Mouse (Mus musculus) heart, embryonic 15.5 days (tissue): ENCODE data around the gene Kcnab1. TPM values are rescaled to one million over a fixed set of nuclear protein-coding genes. Genes with fewer than 3 reads are reported as not detected.

Source experiments
- ATAC-seq: fragments of 200-750 bp; cut with Nextera tagmentation; replicated peaks from 2 replicates; pipeline ENCODE4 v1.8.0; 2017; ENCODE audit warnings: low read depth, moderate TSS enrichment; ENCODE audit not compliant: insufficient number of reproducible peaks, insufficient read depth, low FRiP score
- H3K27ac ChIP-seq: fragments of 300-500 bp; sonication (generic); 2 replicates; pipeline ENCODE4 v1.5.1; 2015; ENCODE audit warnings: mild to moderate bottlenecking, inconsistent platforms
- H3K27me3 ChIP-seq: fragments of 300-500 bp; sonication (generic); 2 replicates; pipeline ENCODE4 v1.6.1; 2015; ENCODE audit warnings: inconsistent platforms
- H3K36me3 ChIP-seq: fragments of 300-500 bp; sonication (generic); 2 replicates; pipeline ENCODE4 v1.6.1; 2015; ENCODE audit warnings: mild to moderate bottlenecking, inconsistent platforms
- H3K4me1 ChIP-seq: fragments of 300-500 bp; sonication (generic); replicated peaks from 2 replicates; pipeline ENCODE4 v1.6.1; 2015; ENCODE audit warnings: inconsistent platforms
- H3K4me2 ChIP-seq: fragments of 300-500 bp; sonication (generic); 2 replicates; pipeline ENCODE4 v1.6.1; 2015; ENCODE audit warnings: inconsistent platforms, mild to moderate bottlenecking, moderate library complexity
- H3K4me3 ChIP-seq: fragments of 300-500 bp; sonication (generic); 2 replicates; pipeline ENCODE4 v1.5.1; 2015; ENCODE audit warnings: mild to moderate bottlenecking, inconsistent platforms
- H3K9ac ChIP-seq: fragments of 300-500 bp; sonication (generic); 2 replicates; pipeline ENCODE4 v1.6.1; 2015; ENCODE audit warnings: mild to moderate bottlenecking, inconsistent platforms
- H3K9me3 ChIP-seq: fragments of 300-500 bp; sonication (generic); replicated peaks from 2 replicates; pipeline ENCODE4 v1.6.1; 2016; ENCODE audit warnings: inconsistent platforms
- WGBS: fragments of 180-500 bp; shearing (Covaris S2); methylation state at CpG from one replicate; pipeline ENCODE4 v1.1.7; 2015; ENCODE audit warnings: mixed read lengths; 5-methylcytosine and 5-hydroxymethylcytosine counted together
- polyA plus RNA-seq: library from polyadenylated mRNA; unstranded; fragments of >200 nt; fragmentation: Nextera tagmentation; extraction: Ambion mirVana; gene quantifications from 2 replicates; pipeline ENCODE4 v1.2.1, GENCODE M21; 2015

Kcnab1 gene
- polyA plus RNA-seq, 1 experiment from 2014 or later = 2.3 TPM

DNA sequence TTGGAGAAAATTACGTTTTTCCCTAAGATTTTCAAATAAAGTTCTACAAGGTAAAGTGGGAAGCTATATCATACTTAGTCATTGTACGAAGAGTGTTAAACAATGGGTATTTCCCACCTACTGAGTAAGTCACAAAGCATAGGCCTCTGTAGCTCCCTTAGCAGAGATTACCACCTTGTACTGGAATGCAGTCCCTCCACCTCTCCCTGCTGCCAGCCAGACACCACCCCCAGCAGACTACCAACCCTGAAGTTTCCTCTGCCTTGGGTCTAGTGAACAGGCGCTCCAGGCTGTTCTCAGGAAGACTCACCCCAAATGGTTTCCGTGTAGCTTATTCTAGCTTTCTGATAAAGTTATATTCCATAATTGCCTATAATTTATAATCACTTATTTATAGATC lies 211.8 kb downstream of the Kcnab1 start:
- Histone ChIP-seq H3K9me3 (no peaks in the 10 kb centered on the region), H3K4me2 (no peak overlapping the region), H3K36me3 (no peaks in the 10 kb centered on the region), H3K9ac (no peak overlapping the region), H3K4me3 (no peak overlapping the region), H3K27ac (no peak overlapping the region), H3K27me3 (no peaks in the 10 kb centered on the region), H3K4me1 (no peaks in the 10 kb centered on the region)
- no peak for ATAC-seq
- WGBS = 76% methylated on average over 4 of the region's 4 CpGs

DNA sequence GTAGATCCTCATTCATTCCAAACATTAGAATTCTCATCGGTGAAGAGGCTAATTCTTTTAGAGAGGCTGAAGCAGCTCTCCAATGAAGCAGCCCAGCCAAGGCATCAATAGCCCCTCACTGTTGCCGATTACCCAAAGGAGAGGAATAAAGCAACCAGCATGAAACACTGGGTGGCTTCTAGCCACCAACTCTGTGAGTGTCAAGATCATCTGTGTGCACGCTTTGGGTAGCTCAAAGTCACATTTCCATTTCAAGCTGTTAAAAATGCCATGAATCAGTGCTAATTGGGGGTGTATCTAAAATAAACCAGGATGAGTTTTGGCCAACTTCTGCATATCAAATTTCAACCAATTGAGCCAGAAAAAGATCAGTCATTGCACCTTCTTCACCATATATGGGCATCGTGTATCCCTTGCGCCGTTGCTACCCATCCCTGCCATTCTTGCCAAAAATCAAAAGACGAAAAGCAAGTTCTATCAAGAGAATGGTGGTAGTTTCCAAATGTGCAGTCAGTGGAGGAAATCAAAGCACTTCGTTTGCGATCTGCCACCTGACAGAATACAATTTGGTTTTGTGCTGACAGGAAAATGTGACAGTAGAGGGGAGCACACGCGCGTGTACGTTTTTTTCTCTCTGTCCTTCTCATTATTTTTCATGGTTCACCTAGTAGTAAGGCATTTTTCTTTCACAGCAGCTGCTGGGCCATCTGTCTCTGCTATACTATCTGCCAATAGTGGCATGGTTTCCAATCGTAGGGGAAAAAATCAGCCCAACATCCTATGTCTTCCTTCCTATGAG lies 213.0 kb downstream of the Kcnab1 start:
- H3K9me3 ChIP-seq = no peaks in the 10 kb centered on the region
- no peak overlapping the region for H3K4me3 ChIP-seq
- no peaks in the 10 kb centered on the region for H3K27me3 ChIP-seq
- no peak overlapping the region for H3K4me2 ChIP-seq
- H3K9ac ChIP-seq = no peak overlapping the region
- no peaks in the 10 kb centered on the region for H3K4me1 ChIP-seq
- no peak overlapping the region for H3K27ac ChIP-seq
- no peaks in the 10 kb centered on the region for H3K36me3 ChIP-seq
- ATAC-seq = no peak
- 88% methylated on average over 14 of the region's 14 CpGs for WGBS

DNA sequence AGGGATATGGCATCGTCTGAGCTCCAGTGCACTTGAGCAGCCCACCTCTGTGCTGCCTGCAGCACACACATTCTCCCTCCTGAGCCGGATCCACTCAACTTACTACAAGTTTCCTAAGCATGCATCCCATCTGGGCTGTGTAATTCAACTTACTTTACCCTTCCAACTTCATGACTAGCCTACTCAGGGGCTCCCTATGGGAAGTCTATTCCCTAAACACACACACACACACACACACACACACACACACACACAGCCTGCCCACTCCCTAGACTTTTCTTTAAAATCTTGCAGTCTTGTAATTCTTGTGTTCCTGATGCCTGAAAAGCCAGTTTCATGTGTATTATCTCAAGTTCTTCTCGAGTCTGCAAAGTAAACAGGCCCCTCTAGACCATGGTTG lies 216.1 kb downstream of the Kcnab1 start:
- Histone ChIP-seq H3K9ac (no peak overlapping the region), H3K27me3 (no peaks in the 10 kb centered on the region), H3K4me1 (no peaks in the 10 kb centered on the region), H3K36me3 (no peaks in the 10 kb centered on the region), H3K4me2 (no peak overlapping the region), H3K27ac (no peak overlapping the region), H3K4me3 (no peak overlapping the region), H3K9me3 (no peaks in the 10 kb centered on the region)
- no peak for ATAC-seq
- 58% methylated on average over 3 of the region's 3 CpGs for WGBS

DNA sequence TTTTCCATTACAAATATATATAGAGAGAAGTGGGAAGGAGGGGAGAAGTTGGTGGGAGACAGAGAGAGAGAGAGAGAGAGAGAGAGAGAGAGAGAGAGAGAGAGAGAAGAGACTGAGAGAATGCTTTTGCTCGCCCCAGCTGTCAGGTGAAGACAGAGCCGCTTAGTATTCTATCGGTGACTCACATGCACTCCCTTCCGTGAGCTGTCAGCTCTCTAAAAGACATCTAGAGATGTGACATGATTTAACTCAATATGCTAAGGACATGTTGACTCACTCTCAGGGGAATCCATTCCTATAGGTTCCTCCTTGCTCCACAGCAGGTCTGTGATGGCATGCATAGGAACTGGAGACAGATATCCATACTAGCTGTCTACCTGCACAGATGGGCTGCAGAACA lies 219.6 kb downstream of the Kcnab1 start:
- Histone ChIP-seq H3K27ac (no peak overlapping the region), H3K9me3 (no peaks in the 10 kb centered on the region), H3K4me3 (no peak overlapping the region), H3K4me1 (no peaks in the 10 kb centered on the region), H3K4me2 (no peak overlapping the region), H3K27me3 (no peaks in the 10 kb centered on the region), H3K9ac (no peak overlapping the region), H3K36me3 (no peaks in the 10 kb centered on the region)
- 61% methylated on average over 4 of the region's 4 CpGs for WGBS
- no peak for ATAC-seq

DNA sequence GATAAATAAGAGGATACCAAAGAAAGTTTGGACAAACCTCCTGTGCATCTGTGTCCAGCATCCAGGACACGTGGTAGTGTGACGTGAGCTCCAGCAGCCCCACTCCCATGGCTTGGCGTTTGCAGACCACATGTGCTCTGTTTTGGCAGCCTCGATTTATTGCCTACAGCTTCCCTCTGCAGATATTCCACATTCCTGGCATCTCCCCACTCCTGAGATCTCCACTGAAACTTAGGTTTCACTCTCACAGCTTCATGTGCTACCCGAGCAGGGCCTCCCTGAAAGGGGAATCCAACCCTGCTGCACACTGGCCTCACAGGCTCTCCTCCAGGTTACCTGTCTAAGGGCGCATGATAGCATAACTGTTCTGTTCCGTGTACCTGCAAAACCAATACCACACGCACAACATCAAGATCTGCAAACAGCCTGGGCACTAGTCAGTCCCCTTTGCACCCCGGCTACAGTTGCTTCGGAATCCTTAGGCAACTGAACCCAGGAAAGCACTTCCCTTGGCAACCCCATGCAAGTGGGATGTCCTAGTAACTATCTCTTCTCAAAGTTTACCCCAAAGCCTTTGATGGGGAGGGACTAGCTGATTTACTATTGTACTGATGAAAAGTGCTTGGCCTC lies 228.8 kb downstream of the Kcnab1 start:
- H3K9ac ChIP-seq = no peak overlapping the region
- H3K9me3 ChIP-seq = no peaks in the 10 kb centered on the region
- no peaks in the 10 kb centered on the region for H3K36me3 ChIP-seq
- H3K27me3 ChIP-seq = no peaks in the 10 kb centered on the region
- H3K27ac ChIP-seq = no peak overlapping the region
- H3K4me1 ChIP-seq = no peaks in the 10 kb centered on the region
- H3K4me3 ChIP-seq = no peak overlapping the region
- no peak overlapping the region for H3K4me2 ChIP-seq
- 74% methylated on average over 10 of the region's 10 CpGs for WGBS
- no peak for ATAC-seq

DNA sequence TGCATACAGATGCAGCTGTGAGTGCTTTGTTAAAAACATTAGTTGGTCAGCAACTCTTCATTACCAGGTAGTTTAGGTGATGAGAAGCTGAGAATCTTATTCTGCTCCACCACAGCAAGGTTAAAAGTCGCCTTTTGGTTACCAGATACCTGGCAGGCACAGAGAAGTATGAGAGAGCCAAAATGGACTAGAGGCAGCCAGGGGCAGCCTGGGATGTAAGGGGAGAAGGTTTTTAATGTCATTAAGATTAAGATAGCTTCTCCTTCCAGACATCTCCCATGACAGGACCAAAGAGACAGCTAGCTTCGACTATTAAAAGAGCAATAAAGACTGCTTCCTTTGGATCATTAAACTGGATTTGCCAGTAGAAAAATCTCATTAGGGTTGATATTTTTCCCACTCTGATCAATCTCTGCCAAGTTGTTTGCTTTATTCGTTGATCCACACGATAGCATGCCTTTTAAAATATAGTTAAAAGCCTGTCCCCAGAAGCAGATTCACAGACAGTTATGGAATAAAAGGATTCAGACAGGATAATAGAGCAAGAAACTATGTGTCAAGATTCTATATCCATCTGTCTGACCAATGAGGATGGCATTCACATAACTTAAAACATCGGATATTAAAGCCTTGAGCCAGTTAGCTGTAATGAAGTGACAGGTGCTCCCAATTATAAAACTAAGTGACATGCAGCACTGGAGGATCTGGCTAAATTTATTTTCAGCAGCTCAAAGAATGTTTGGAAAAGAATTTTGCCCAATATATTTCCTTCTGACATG lies 231.2 kb downstream of the Kcnab1 start:
- Histone ChIP-seq H3K4me1 (no peaks in the 10 kb centered on the region), H3K9ac (no peak overlapping the region), H3K27ac (no peak overlapping the region), H3K27me3 (no peaks in the 10 kb centered on the region), H3K36me3 (no peaks in the 10 kb centered on the region), H3K4me2 (no peak overlapping the region), H3K4me3 (no peak overlapping the region), H3K9me3 (no peaks in the 10 kb centered on the region)
- ATAC-seq = no peak
- 77% methylated on average over 5 of the region's 5 CpGs for WGBS

DNA sequence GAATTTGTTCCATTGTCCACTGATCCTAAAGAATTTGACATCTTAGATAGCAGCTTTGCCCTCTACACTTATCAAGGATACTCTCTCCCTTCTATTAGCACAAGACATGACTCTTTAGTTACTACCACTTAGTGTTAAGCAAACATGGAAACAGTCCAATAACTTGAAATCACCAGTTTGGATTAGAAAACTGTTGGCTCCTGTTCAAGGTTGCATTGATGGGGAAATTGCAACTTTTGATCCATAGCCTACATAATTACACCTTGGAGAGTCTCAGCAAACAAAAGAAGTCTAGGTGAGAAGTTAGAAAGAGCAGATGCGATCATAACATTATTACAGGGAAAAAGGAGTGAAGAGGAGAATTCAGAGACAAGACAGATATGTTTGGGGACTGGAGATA lies 237.0 kb downstream of the Kcnab1 start:
- Histone ChIP-seq H3K4me1 (no peaks in the 10 kb centered on the region), H3K27ac (no peak overlapping the region), H3K36me3 (no peaks in the 10 kb centered on the region), H3K27me3 (no peaks in the 10 kb centered on the region), H3K4me2 (no peak overlapping the region), H3K9ac (no peak overlapping the region), H3K9me3 (no peaks in the 10 kb centered on the region), H3K4me3 (no peak overlapping the region)
- no peak for ATAC-seq
- WGBS = 67% methylated on average over 1 of the region's 1 CpGs

DNA sequence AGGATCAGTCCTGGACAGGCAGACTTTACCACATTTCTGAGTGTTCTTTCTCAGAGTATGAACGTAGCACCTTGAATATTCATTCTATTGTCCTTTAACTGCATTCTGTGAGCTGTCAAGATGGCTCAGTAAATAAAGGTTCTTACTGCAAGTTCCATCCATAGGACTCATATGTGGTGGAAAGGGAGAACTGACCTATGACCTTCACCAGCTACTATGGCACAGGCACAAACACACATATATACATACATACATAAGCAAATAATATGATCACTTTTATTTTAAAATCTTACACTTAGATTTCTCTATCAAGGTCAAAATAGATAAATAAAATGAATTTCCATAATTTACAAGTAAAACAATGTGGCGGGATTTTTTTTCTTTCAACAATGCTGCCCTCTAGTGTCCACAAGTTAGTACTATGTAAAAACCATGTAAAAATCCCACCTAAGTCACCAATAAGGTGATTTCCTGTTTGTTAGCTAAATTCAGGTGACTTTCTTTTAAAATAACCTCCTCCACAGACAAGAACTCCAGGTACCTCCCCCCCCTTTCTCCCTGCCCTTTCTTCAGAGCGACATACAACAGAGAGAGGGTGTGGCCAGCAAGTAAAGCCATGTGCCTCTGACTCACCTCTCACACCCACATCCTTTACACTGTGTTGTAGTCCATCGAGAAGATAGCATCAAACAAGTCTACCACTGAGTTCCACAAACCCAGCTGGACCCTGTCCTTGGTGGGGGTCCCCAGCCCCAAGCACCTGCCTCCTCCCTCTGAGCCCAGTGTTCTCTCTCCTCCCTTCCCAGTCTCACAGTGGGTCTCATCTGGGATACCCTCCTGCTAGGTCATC lies 243.3 kb downstream of the Kcnab1 start:
- no peak overlapping the region for H3K27ac ChIP-seq
- no peak overlapping the region for H3K4me2 ChIP-seq
- H3K36me3 ChIP-seq = no peaks in the 10 kb centered on the region
- H3K9me3 ChIP-seq = no peaks in the 10 kb centered on the region
- 0 out of 2 replicates have a peak, but pooled peaks cover 3% of the 10 kb centered on the region for H3K4me1 ChIP-seq
- 47% methylated on average over 4 of the region's 4 CpGs for WGBS
- H3K9ac ChIP-seq = no peak overlapping the region
- ATAC-seq = 0 out of 2 replicates have a peak, but pooled peaks have one; percentile 35
- H3K27me3 ChIP-seq = no peaks in the 10 kb centered on the region
- H3K4me3 ChIP-seq = no peak overlapping the region

DNA sequence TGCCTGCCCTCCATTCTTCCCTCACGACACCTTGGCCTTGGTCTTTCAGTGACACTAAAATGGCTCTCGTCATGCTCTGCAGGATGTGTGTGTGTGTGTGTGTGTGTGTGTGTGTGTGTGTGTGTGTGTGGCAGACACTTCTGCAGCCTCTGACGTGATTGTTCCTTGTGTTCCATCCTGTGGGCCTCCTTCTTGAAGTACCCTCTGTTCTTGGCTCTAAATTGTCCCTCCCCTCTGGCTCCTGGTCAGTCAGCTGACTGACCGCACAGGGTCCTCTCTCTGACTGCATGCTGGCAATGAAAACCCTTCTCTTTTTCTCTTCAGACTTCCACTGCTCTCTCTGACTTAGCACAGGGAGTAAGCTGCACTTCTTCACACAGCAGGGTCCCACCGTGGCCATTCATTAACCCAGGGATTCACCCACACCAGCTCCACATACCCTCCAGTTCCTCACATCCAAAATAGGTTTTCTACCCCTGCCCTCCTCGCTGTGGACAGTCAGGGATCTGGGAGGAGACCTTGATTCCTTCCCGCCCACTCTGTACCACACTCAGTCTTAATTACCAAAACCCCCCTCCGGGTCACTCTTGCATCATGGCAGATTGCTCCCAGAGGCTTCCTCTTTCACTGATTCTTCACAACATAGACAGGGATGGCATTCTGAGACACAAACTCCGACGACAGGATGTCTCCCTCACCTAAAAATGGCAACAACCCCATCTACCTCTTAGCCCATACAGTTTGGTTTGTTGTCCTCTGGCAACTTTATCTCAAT lies 244.3 kb downstream of the Kcnab1 start:
- 62% methylated on average over 10 of the region's 10 CpGs for WGBS
- ATAC-seq = no peak

DNA sequence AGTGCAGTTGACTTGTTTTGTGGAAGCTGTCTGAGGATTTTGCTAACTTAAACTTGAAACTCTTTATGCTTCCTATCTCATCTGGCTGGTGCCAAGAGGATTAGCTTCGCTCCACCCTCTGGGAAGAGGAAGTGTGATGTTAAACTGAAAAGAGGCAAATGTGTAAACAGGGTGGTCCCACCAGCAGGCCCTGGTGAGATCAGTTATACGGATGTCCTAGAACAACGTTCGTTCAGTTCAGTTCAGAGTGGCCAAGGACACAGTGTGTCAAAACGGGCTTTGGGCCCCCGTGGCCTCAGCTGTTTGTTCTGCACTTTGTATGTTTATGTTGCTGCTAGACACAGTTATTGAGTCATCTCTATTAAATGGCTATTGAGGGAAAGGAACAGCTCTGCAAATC lies 246.3 kb downstream of the Kcnab1 start:
- H3K4me2 ChIP-seq = no peak overlapping the region
- H3K4me3 ChIP-seq = no peak overlapping the region
- ATAC-seq = no peak
- H3K9me3 ChIP-seq = no peaks in the 10 kb centered on the region
- H3K36me3 ChIP-seq = no peaks in the 10 kb centered on the region
- H3K27ac ChIP-seq = no peak overlapping the region
- 56% methylated on average over 6 of the region's 6 CpGs for WGBS
- no peaks in the 10 kb centered on the region for H3K27me3 ChIP-seq
- H3K4me1 ChIP-seq = peaks cover 19% of the 10 kb centered on the region
- H3K9ac ChIP-seq = no peak overlapping the region

More for the DNA sequence above, 244.3 kb downstream of the Kcnab1 start:
- H3K27me3 ChIP-seq = no peaks in the 10 kb centered on the region
- H3K4me2 ChIP-seq = no peak overlapping the region
- H3K36me3 ChIP-seq = no peaks in the 10 kb centered on the region
- no peak overlapping the region for H3K27ac ChIP-seq
- H3K9ac ChIP-seq = no peak overlapping the region
- peaks cover 6% of the 10 kb centered on the region for H3K4me1 ChIP-seq
- H3K9me3 ChIP-seq = no peaks in the 10 kb centered on the region
- no peak overlapping the region for H3K4me3 ChIP-seq
